Mouse (Mus musculus): ENCODE measurements around the gene Dennd2a.

The Dennd2a gene

DNA sequence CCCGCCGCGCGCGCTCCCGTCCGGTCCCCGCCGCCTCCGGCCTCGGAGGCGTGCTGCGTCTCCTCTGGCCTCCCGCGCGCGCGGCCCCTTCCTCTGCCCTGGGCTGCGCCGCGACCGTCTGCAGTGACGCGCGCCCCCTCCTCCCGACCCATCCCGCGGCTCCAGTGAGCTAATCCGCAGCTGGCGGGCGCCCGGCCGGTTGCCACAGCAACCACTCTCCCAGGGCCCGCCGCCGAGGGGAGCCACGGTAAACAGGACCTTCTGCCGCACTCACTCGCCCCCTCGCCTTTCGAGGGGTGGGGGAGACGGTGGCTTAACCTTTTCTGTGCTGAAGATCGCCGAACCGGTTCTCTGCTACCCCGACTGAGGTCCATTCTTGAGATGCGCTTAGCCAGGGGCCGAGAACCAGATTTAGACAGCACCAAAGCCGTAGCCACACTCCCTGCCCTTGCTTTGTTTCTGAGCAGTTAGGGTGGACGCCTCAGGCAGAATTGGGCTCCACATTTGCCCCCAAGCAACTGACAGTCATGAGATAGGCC lies at the start of gene Dennd2a:
TSS of gene Dennd2a (minus strand) at position 145 of the 539 bp plus-strand sequence.
- DNase-seq (ENCODE audit: low read depth, low spot score) = peak; percentile 85

DNA sequence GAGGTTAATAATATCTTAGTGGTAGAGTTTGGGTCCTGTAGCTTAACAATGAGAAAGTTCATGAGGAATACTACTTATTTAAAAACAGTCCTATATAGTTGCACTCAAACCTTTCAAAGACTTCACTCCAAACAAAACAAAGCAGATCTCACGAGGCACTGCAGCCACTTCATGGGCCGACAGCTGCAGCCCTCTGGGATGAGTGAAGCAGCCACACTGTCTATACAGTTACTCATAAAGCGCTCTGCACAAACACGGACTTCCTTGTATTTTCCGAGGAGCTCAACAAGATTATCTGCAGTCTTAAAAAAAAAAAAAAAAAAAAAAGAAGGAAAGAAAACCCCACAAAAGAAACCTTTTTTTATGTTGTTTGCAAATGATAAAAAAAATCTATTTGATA lies 49.7 kb upstream of the Dennd2a start:
- DNase-seq (ENCODE audit: low read depth, low spot score) = no peak

DNA sequence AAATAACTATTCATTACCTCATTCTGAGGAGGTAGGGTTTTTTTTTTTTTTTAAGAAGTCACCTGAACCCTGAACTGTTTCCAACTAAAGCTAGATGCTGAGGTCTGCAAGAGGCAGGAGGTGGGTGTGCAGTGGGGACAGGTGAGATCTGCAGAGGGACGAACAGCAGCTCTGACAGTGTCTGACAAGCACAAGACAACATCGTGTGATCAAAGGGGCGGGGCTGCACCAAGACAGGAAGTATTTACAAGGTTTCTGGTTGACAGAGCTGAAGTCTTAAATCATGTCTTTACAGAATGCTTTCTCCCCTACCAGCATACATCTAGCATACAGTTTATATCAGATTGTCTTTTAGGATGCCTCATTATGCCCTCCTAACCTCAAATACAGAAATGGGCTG lies 49.2 kb upstream of the Dennd2a start:
- DNase-seq (ENCODE audit: low read depth, low spot score) = no peak

DNA sequence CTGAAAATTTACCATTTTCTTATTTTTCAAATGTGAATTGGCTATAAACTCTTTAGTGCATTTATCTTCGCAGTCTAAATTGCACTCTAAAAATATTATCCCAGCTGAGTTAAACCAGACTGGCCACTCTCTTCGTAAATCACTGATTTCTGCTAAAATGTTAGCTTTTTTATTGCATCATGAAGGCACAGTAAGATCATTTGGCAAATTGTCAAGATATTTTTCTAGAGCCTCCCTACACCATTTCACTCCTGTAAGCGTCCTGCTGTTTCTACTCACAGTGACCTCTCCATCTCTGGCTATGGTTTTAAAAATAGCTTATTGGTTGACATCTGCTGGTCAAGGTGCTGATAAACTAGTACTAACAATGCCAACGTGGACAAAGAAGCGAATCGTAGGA lies 48.4 kb upstream of the Dennd2a start:
- no peak for DNase-seq (ENCODE audit: low read depth, low spot score)

DNA sequence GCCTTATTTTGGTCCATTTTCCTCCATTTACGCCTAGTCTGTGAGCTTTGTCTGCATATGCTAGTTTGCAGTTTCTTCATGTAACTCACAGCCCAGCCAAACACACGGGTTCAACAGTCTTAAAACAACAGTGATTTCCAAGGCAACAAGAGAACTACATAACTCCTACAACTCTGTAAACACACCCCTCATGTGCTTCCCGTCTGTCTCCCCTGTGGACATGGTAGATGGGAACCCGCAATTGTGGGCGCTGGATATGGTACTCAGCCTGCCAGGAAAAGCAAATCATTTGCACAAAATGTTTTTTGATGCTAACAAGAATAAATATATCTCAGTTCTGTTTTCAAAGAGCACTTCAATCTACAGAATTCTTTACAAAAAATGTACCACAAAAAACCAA lies 46.9 kb upstream of the Dennd2a start:
- DNase-seq (ENCODE audit: low read depth, low spot score) = no peak

DNA sequence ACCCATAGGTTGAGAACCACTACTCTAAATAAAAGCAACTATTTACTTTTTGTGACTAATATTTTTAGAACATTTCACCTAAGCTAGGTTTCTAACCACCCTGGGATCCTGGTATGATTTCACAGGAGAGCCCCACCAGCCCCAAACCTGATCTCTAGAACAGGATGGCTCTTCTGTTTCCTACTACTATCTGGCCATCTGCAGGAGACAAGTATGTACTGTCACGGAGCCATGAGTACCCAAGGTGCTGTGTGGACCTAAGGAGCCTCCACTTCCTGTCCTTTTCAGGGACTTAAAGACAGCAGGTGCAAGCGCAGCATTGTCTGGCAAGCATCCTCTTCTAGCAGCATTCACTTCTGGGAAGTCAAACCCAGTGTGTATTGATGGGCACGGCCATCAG lies 44.2 kb upstream of the Dennd2a start:
- DNase-seq (ENCODE audit: low read depth, low spot score) = no peak

DNA sequence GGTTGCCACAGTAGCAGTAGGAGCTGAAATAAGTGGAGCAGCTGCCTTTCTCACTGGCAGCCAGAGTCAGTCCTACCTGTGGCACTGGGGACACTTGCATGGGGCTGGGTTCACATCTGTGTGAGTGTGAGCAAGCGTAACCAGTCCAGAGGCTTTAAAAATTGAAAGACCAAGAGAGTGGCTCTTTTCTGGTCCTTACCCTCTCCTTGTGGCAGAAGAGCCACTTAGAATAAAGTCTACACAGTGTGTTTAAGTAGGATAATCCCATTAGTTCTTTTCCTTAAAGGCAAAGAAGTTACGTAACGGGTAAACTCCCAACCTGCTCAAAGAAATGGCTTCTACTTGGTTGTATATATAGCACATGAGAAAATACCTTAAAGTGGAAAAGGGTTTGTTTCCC lies 43.2 kb upstream of the Dennd2a start:
- DNase-seq (ENCODE audit: low read depth, low spot score) = no peak

DNA sequence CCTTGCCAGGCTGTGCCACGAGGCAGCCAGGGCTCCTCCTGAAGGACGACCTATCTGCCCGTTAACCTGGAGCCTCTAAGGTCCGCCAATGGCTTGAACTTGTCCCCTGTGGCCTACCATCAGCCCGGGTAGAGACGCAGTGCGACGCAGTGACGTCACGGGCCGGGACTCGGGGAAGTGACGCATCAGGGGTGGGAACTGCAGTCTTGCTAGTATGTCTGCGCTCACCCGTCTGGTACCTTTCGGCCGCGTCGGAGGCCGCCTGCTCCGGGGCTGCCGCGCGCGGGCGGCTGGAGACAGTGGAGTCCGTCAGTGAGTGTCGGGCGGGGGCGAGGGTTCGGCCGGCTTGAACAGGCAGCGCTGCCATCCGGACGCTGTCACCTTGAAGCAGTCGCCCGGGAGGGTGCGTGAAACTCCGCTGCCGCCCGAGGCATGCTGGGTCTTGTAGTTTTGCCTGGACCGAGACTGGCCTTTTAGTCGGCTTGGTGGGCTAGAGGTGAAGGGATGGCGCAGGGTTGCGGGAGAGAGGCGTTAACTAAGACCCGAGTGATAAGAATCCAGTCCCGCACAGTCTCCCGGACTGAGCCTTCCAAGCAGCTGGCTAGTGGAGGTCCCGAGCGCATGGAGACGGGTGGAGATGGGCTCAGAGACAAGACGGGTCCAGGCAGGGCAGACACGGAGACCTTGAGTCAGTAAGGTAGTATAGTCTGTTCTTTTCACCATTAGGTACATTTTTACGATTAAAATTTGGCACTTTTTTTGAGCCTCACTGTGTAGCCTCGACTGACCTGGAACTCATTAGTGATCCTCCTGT lies 34.9 kb upstream of the Dennd2a start, which contains the start of gene Ndufb2:
TSS of gene Ndufb2 (plus strand) at position 174 of the 814 bp plus-strand sequence.
- DNase-seq (ENCODE audit: low read depth, low spot score) = peak; percentile 94

DNA sequence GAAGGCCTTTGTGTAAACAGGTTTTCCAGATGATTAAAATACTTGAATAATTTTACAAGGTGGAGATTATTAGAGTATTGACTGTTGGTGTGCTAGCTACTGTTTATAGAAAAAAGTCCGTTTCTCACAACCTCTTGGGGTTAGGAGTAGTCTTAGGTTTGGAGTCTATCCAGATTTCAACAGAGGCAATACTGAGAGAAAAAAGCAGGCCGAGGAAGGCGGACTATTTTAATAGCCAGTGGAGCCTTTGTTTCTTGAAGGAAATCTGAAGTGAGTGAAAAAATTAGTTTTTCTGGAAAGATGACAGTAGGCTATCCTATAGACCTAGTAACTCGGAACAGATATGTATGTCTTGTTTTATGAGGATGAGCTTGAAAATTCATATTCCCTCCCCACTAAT lies 33.8 kb upstream of the Dennd2a start:
- no peak for DNase-seq (ENCODE audit: low read depth, low spot score)

DNA sequence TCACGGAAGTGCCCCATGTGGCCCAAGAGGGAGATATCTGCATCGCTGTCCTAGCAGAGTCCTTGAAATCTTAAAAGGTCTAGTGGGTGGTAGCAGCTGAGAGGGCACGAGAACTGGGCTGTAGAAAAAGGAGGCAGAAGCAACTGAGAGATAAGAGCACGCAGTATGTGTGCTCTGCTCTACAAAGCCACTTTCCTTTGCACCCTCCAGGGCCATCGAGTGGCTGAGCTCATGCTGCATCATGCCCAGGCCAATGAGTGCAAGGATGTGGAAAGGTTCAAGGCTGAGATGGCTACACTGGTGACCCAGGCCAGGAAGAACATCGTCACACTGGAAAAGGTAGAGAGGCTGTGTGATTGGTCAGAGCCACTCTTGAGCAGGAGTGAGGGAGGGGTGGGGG lies 27.9 kb upstream of the Dennd2a start, which contains the start of gene Gm42420:
TSS of gene Gm42420 (plus strand) at position 237 of the 400 bp plus-strand sequence.
- DNase-seq (ENCODE audit: low read depth, low spot score) = no peak

DNA sequence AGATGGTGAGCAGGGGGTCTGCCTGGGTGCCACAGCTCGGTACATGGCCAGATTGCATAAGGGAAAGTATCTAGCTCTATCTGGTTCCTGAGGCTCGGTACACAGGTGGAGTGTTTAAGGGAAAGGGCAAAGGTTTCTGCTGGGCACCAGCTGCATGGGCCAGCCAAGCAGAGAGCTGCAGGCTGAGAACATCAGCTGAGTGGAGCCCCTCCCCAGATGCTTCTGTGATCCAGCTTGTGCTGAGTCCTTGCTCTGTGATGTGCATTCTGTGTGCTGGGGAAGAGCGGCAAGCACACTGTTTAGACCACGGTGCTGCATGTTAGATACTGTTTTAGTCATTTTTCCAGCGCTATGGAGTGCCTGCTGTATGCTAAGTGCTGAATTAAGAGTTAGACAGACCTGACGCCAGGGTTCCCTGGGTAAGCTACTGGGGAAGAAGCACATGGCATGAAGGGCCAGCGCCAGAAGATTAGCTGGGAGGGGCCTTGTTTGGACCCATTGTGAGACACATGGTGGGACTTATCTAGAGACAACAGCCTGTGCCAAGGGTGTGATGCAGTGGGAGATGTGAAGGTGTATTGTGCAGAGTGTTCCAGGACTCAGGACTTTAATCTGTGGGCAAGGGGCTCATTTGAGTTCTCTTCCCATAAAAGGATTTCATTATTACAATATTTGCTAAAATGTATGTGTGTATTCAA lies 23.6 kb upstream of the Dennd2a start:
- DNase-seq (ENCODE audit: low read depth, low spot score) = no peak

DNA sequence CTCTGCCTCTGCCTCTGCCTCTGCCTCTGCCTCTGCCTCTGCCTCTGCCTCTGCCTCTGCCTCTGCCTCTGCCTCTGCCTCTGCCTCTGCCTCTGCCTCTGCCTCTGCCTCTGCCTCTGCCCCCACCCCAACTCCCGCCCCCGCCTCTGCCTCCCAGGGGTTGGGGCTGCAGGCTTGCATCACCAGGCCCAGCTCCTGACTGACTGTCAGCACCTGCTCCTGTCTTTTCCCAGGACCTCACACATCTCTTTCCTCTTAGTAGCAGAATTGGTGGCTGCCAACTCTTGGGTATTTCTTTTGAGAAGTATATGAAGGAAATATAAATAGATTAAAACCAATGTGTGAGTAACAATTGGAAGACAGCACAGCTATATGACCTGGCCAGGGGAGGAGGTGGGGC lies 22.9 kb upstream of the Dennd2a start:
- no peak for DNase-seq (ENCODE audit: low read depth, low spot score)

DNA sequence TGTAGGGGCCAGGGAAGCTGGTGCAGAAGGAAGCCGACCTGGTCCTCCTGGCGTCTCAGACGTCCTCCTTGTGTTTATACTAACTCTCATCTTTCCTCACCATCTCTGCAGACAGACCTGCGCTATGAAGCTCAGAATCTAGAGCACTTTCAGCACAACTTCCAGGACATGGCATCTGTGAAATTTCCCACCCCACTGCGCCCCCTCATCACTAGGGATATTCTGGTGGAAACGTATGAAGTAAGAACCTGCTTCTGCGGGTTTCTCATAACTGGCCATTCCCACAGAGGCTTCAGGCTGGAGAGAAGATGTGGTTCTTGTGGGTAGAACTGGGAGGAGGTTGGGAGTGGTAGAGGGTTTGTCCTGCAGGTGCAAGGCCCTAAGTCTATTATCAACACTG lies 21.9 kb upstream of the Dennd2a start:
- no peak for DNase-seq (ENCODE audit: low read depth, low spot score)

DNA sequence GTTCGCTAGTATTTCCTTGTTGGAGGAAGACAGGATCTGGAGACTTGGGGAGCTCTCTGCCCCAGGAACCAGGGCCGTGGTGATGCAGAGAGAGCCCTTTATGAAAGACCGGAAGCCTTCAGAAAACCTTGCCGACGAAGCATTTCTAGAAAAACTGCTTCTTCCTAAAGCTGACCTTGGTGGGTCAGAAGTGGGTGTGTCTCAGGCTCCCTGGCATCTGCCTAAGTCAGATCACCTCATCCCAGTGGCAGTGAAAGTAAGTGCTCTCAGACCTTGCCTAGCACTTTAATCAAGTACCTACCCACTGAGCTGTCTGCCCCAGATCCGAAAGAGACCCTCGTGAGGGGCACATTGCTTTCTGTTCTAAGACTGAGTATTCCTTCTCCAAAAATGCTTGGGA lies 17.3 kb upstream of the Dennd2a start:
- DNase-seq (ENCODE audit: low read depth, low spot score) = no peak

DNA sequence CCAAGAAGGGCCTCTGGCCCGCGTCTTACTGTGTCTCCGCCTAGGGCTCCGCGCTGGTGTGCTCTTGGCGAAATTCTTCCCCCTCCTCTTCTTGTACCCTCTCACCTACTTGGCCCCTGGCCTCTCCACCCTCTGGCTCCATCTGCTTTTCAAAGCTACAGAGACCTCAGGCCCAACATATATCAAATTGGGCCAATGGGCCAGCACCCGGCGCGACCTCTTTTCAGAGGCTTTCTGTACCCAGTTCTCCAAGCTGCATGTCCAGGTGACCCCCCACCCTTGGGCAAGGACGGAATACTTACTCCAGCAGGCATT lies 16.8 kb upstream of the Dennd2a start:
- no peak for DNase-seq (ENCODE audit: low read depth, low spot score)

DNA sequence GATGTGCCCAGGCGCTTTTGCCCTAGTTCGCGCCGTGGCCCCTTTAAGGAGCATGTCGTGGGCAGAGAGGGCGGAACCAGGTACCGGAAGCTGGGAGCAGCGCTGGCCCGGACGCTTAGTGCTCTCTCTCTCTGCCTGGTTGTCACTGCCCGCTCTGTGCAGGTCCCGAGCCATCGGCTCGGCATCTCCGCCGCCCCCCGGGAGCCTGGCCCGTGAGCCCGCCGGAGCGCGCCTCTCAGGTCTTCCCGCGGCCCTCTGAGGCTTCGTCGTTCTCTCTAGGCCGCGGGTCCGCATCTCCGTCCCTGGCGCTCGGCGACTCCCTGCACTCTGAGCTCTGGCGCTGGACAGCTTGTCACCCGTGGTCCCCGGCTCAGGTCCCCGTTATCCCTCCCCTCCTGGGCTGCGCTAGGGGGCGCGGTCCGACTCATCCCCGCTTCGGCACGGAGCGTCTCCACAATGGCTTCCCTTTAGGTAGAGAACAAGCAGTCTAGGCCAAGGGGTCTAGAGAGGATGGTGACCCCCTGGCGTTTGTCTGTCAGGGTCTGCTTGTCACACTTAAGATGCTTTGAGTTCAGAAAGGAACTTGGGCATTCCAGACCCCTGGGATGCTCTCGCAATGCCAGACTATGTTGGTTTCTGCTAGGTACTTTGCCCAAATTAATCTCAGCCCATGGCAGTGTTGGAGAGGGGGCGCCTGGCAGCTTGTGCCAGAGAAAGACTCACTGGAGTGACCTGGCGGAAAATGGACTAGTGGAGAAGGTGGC lies 16.3 kb upstream of the Dennd2a start, which contains the start of gene Adck2:
TSS of gene Adck2 (plus strand) at position 83 of the 764 bp plus-strand sequence.
- DNase-seq (ENCODE audit: low read depth, low spot score) = peak; percentile 73

DNA sequence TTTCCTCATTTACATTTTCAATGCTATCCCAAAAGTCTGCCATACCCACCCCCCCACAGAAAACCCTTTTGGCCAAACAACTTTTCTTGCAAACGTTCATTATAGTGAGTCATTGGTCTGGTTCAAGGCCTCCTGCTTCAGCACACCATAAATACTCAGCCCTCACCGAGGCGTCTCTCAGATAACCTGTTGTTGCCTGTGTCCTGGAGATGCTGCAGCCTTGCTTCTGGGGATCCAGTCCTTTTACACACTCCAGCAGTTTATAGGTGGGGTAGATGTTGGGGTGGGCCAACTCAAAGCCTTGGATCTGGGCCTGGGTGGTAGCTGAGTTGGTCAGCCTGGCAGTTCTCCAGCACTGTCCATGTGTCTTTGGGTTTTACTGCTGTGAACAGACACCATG lies 12.8 kb upstream of the Dennd2a start:
- no peak for DNase-seq (ENCODE audit: low read depth, low spot score)

DNA sequence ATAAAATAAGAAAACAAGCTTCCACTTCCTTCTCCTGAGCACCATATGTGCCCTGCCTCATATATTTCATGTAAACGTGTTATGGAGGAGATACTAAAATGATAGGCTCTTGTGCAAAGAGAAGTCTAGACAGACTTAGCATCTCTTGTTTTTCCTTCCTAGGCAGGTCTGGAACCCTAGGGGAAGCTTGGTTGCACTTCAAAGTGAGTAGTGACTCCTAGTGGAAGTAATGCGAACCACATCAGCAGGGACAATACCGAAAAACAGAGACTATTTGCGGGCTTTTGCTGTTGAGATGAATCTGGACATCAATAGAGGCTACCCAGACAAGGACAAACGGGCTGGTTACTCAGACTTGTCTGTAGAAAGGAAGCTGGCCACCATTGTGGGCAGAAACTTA lies 9.9 kb upstream of the Dennd2a start:
- DNase-seq (ENCODE audit: low read depth, low spot score) = peak; percentile 64

DNA sequence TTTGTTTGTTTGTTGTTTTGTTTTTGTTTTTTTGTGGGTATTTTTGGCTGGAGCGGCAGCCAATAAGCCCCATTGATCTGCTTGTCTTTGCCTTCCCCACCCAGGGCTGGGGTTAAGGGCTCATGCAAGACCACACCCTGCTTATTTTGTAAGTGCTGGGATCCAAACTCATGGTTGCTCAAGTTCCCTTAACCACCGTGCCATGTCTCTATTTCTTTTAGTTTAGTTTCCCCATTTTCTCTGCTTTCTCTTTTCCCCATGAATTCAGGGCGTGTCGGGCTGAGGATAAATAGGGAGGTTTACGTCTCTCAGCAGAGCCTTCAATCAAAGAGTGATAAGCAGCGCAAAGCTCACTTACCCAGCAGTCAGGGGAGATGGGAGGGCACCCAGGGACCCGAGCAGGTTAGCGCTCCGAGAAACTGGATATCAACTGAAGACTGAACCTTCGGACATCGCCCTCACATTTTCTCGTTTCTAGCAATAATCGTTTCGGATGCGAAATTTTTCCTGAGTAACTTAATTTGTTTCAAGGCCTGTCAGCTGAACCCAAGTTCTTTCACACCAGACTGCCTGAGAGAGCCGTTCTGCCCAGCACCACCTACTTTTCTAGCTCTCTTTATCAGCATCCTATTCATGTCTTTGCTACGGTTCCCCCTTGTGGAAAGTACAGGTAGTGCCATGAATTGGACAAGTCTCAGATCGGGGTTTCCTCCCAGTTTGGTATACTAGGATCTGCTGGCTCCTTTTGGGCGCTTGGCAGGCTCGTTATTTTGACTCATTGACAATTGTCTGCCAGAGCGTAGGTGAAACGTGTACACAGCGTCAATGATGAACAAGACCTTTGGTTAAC lies 4.7 kb upstream of the Dennd2a start:
- DNase-seq (ENCODE audit: low read depth, low spot score) = peak; percentile 89

DNA sequence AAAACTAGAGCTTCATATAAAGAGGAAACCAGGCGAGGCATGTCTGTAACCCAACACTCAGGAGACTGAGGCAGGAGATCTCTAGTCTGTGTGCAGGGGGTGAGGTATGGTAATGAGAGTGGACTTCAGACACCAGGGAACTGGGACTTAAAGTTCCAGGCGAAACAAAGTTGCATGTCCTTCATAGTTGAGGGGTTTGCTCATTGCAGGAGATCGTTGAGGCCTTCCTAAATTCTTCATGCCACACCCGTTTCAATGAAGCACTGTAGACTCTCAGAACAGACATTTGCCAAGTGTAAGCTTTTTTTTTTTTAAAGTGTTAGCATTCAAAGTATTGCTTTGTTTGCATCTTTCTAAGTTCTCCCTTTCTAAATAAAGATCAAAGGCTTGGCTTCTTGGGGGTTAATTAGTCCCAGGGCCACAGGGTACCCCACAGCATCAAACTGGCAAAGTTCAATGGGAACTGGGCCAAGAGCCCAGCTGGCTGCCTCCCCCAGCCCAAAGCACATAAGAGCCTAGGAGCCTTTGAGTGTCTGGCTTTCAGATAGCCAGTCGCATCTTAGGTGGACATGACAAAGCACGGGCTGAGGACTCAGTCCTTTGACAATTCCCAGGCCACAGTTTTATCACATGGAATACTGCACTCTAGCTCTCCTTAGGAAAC lies 1.7 kb upstream of the Dennd2a start:
- no peak for DNase-seq (ENCODE audit: low read depth, low spot score)
